Mouse (Mus musculus) thymus, postnatal 14 days (tissue): ENCODE measurements around the gene Arhgdia.
"Not testable (repeated sequence)": the region's sequence is repeated elsewhere in the genome, so short reads cannot be mapped to it uniquely, and the experiment has no call there.

Experiments
- DNase-seq: peaks from one replicate; pipeline ENCODE4 v3.0.0; 2021

The Arhgdia gene

GRCm38 (mm10) chr11:120577211-120578023 lies 4.0 kb downstream of the Arhgdia start:
- peak; percentile 30 for DNase-seq

- no peak for DNase-seq
Measured at GRCm38 (mm10) chr11:120576365-120576981, 5.0 kb downstream of the Arhgdia start.

GRCm38 (mm10) chr11:120575940-120576339 lies 5.5 kb downstream of the Arhgdia start:
- no peak for DNase-seq

- no peak for DNase-seq
Measured at GRCm38 (mm10) chr11:120575046-120575445, 6.4 kb downstream of the Arhgdia start.

- DNase-seq, result no peak
Measured at GRCm38 (mm10) chr11:120574278-120574600, 7.2 kb downstream of the Arhgdia start.

GRCm38 (mm10) chr11:120573585-120574277 lies 7.7 kb downstream of the Arhgdia start:
- DNase-seq, result no peak

- DNase-seq, result peak; percentile 99
Measured at GRCm38 (mm10) chr11:120572752-120573584, 8.5 kb downstream of the Arhgdia start, which contains the start of gene P4hb. TSS of gene P4hb (minus strand) at chr11:120573253.

GRCm38 (mm10) chr11:120572417-120572751 lies 9.0 kb downstream of the Arhgdia start:
- no peak for DNase-seq

- DNase-seq, result no peak
Measured at GRCm38 (mm10) chr11:120571754-120572416, 9.5 kb downstream of the Arhgdia start.

GRCm38 (mm10) chr11:120571122-120571521 lies 10.3 kb downstream of the Arhgdia start:
- no peak for DNase-seq

GRCm38 (mm10) chr11:120568324-120568723 lies 13.1 kb downstream of the Arhgdia start:
- no peak for DNase-seq

GRCm38 (mm10) chr11:120565114-120565513 lies 16.3 kb downstream of the Arhgdia start:
- no peak for DNase-seq

GRCm38 (mm10) chr11:120562949-120563348 lies 18.5 kb downstream of the Arhgdia start:
- no peak for DNase-seq

- DNase-seq, result no peak
Measured at GRCm38 (mm10) chr11:120560952-120561728, 20.3 kb downstream of the Arhgdia start.

GRCm38 (mm10) chr11:120558843-120559242 lies 22.6 kb downstream of the Arhgdia start:
- not testable (repeated sequence) for DNase-seq

- DNase-seq, result no peak
Measured at GRCm38 (mm10) chr11:120555260-120555659, 26.2 kb downstream of the Arhgdia start.

- no peak for DNase-seq
Measured at GRCm38 (mm10) chr11:120554834-120555233, 26.6 kb downstream of the Arhgdia start.

- DNase-seq, result no peak
Measured at GRCm38 (mm10) chr11:120552736-120553135, 28.7 kb downstream of the Arhgdia start.

GRCm38 (mm10) chr11:120550810-120551440 lies 30.5 kb downstream of the Arhgdia start, which contains the start of gene Ppp1r27:
TSS of gene Ppp1r27 (minus strand) at chr11:120551132.
- no peak for DNase-seq

GRCm38 (mm10) chr11:120549986-120550809 lies 31.2 kb downstream of the Arhgdia start:
- DNase-seq, result no peak
